Mouse (Mus musculus) MEL (cell line): ENCODE measurements at regions not wholly inside any gene's neighbourhood (a gene's known extent, or its start where the extent isn't known, plus 50 kb on each side); places are given as distances from the start of the nearest gene placed in this dataset.

Experiments used
- DNase-seq: peaks from one replicate; pipeline ENCODE4 v3.0.0; 2011; ENCODE audit warnings: low read depth, low spot score
- H3K27ac ChIP-seq: 2 replicates; pipeline ENCODE4 v1.5.1; 2012; ENCODE audit warnings: low read depth, mild to moderate bottlenecking, control low read depth, low read length, moderate library complexity; ENCODE audit not compliant: control insufficient read depth
- H3K27me3 ChIP-seq, 2 experiments: fragments of 150-350 bp in 1 of 2; sonication (generic) in 1 of 2; 2 replicates each; pipeline ENCODE4 v1.6.1; 2012; ENCODE audit warnings: low read length in 2 of 2, mild to moderate bottlenecking in 2 of 2, improper control_type of control experiment in 1 of 2, moderate library complexity in 1 of 2; ENCODE audit not compliant: insufficient read depth in 2 of 2, control insufficient read depth in 1 of 2
- H3K36me3 ChIP-seq, 2 experiments: 2 replicates each; pipeline ENCODE4 v1.6.1; 2012 to 2014; ENCODE audit warnings: low read length in 2 of 2, improper control_type of control experiment in 1 of 2, inconsistent platforms in 1 of 2, mild to moderate bottlenecking in 1 of 2; ENCODE audit not compliant: insufficient read depth in 2 of 2, control insufficient read depth in 1 of 2
- H3K4me1 ChIP-seq, 2 experiments: fragments of 150-350 bp in 1 of 2; sonication (generic) in 1 of 2; 2 replicates each; pipeline ENCODE4 v1.6.1; 2012; ENCODE audit warnings: low read length in 2 of 2, improper control_type of control experiment in 1 of 2, mild to moderate bottlenecking in 1 of 2; ENCODE audit not compliant: insufficient read depth in 2 of 2, control insufficient read depth in 1 of 2
- H3K4me3 ChIP-seq, 2 experiments: fragments of 150-350 bp in 1 of 2; sonication (generic) in 1 of 2; 2 replicates each; pipeline ENCODE4 v1.5.1; 2012; ENCODE audit warnings: low read depth in 2 of 2, low read length in 2 of 2, mild to moderate bottlenecking in 2 of 2, moderate library complexity in 2 of 2, control low read depth in 1 of 2, improper control_type of control experiment in 1 of 2; ENCODE audit not compliant: control insufficient read depth in 1 of 2, insufficient read depth in 1 of 2
- H3K79me2 ChIP-seq: 2 replicates; pipeline ENCODE4 v1.6.1; 2012; ENCODE audit warnings: mild to moderate bottlenecking, low read length, moderate library complexity; ENCODE audit not compliant: control insufficient read depth, poor library complexity, insufficient read depth
- H3K9ac ChIP-seq: 2 replicates; pipeline ENCODE4 v1.6.1; 2012; ENCODE audit warnings: low read depth, mild to moderate bottlenecking, control low read depth, low read length, moderate library complexity; ENCODE audit not compliant: control insufficient read depth, poor library complexity, severe bottlenecking
- H3K9me3 ChIP-seq: fragments of 150-350 bp; sonication (generic); replicated peaks from 2 replicates; pipeline ENCODE4 v1.6.1; 2012; ENCODE audit warnings: mild to moderate bottlenecking, low read length, improper control_type of control experiment, moderate library complexity; ENCODE audit not compliant: insufficient read depth
- BHLHE40 ChIP-seq: IDR thresholded peaks from 2 replicates; pipeline ENCODE4 v1.6.1; 2012; ENCODE audit warnings: low read depth, mild to moderate bottlenecking, inconsistent platforms, low read length, improper control_type of control experiment, borderline replicate concordance
- CHD1 ChIP-seq: IDR thresholded peaks from 2 replicates; pipeline ENCODE4 v1.6.1; 2012; ENCODE audit warnings: low read depth, mild to moderate bottlenecking, inconsistent platforms, low read length, improper control_type of control experiment
- CHD2 ChIP-seq: IDR thresholded peaks from 2 replicates; pipeline ENCODE4 v1.6.1; 2011; ENCODE audit warnings: low read length, improper control_type of control experiment
- CTCF ChIP-seq, 3 experiments: IDR thresholded peaks in 2 of 3; conservative IDR thresholded peaks in 1 of 3; 2 replicates each; pipeline ENCODE4 v1.5.1; 2011 to 2012; ENCODE audit warnings: low read length in 3 of 3, low read depth in 2 of 3, mild to moderate bottlenecking in 2 of 3, improper control_type of control experiment in 1 of 3, inconsistent platforms in 1 of 3, mixed read lengths in 1 of 3, moderate library complexity in 1 of 3; ENCODE audit not compliant: control insufficient read depth in 1 of 3, insufficient read depth in 1 of 3, poor library complexity in 1 of 3, severe bottlenecking in 1 of 3
- ELF1 ChIP-seq: IDR thresholded peaks from 2 replicates; pipeline ENCODE4 v1.6.1; 2014; ENCODE audit warnings: low read depth, mild to moderate bottlenecking, inconsistent platforms, low read length, improper control_type of control experiment, moderate library complexity
- HCFC1 ChIP-seq: IDR thresholded peaks from 2 replicates; pipeline ENCODE4 v1.6.1; 2012; ENCODE audit warnings: low read depth, mild to moderate bottlenecking, inconsistent platforms, low read length, improper control_type of control experiment, moderate library complexity
- KAT2A ChIP-seq: conservative IDR thresholded peaks from 2 replicates; pipeline ENCODE4 v1.6.1; 2012; ENCODE audit warnings: low read depth, low read length, improper control_type of control experiment, inconsistent platforms
- MEF2A ChIP-seq: IDR thresholded peaks from 2 replicates; pipeline ENCODE4 v1.6.1; 2014; ENCODE audit warnings: low read depth, mild to moderate bottlenecking, inconsistent platforms, low read length, improper control_type of control experiment; ENCODE audit not compliant: poor library complexity, insufficient replicate concordance, severe bottlenecking; ENCODE audit errors: extremely low read depth
- MXI1 ChIP-seq: IDR thresholded peaks from 2 replicates; pipeline ENCODE4 v1.6.1; 2011; ENCODE audit warnings: mild to moderate bottlenecking, low read depth, low read length, improper control_type of control experiment
- MYC ChIP-seq: IDR thresholded peaks from 2 replicates; pipeline ENCODE4 v1.6.1; 2011; ENCODE audit warnings: low read depth, mild to moderate bottlenecking, low read length, improper control_type of control experiment, moderate library complexity
- NELFE ChIP-seq: IDR thresholded peaks from 2 replicates; pipeline ENCODE4 v1.6.1; 2011; ENCODE audit warnings: low read depth, low read length, improper control_type of control experiment
- POLR2A ChIP-seq, 2 experiments: IDR thresholded peaks; 2 replicates each; pipeline ENCODE4 v1.6.1; 2011 to 2012; ENCODE audit warnings: low read length in 2 of 2, mild to moderate bottlenecking in 2 of 2, control low read depth in 1 of 2, improper control_type of control experiment in 1 of 2, low read depth in 1 of 2, moderate library complexity in 1 of 2; ENCODE audit not compliant: control insufficient read depth in 1 of 2, insufficient read depth in 1 of 2, poor library complexity in 1 of 2
- SIN3A ChIP-seq: IDR thresholded peaks from 2 replicates; pipeline ENCODE4 v1.6.1; 2012; ENCODE audit warnings: low read length, improper control_type of control experiment, inconsistent platforms
- TBP ChIP-seq: IDR thresholded peaks from 2 replicates; pipeline ENCODE4 v1.8.0; 2011; ENCODE audit warnings: low read depth, low read length, improper control_type of control experiment
- TCF12 ChIP-seq: IDR thresholded peaks from 2 replicates; pipeline ENCODE4 v1.6.1; 2014; ENCODE audit warnings: low read depth, mild to moderate bottlenecking, inconsistent platforms, low read length, improper control_type of control experiment, moderate library complexity
- UBTF ChIP-seq: IDR thresholded peaks from 2 replicates; pipeline ENCODE4 v1.6.1; 2012; ENCODE audit warnings: low read depth, mild to moderate bottlenecking, inconsistent platforms, low read length, improper control_type of control experiment, moderate library complexity, borderline replicate concordance; ENCODE audit not compliant: insufficient read depth
- USF1 ChIP-seq: IDR thresholded peaks from 2 replicates; pipeline ENCODE4 v1.6.1; 2014; ENCODE audit warnings: low read depth, mild to moderate bottlenecking, inconsistent platforms, low read length, improper control_type of control experiment, moderate library complexity
- USF2 ChIP-seq, 2 experiments: IDR thresholded peaks; 2 replicates each; pipeline ENCODE4 v1.6.1; 2011 to 2012; ENCODE audit warnings: improper control_type of control experiment in 2 of 2, low read length in 2 of 2, borderline replicate concordance in 1 of 2, inconsistent platforms in 1 of 2, low read depth in 1 of 2, mild to moderate bottlenecking in 1 of 2; ENCODE audit not compliant: insufficient read depth in 1 of 2
- ZC3H11A ChIP-seq: IDR thresholded peaks from 2 replicates; pipeline ENCODE4 v1.6.1; 2012; ENCODE audit warnings: low read depth, mild to moderate bottlenecking, inconsistent platforms, low read length, improper control_type of control experiment
- ZKSCAN1 ChIP-seq: IDR thresholded peaks from 2 replicates; pipeline ENCODE4 v1.6.1; 2012; ENCODE audit warnings: low read depth, mild to moderate bottlenecking, inconsistent platforms, low read length, improper control_type of control experiment, moderate library complexity
- ZNF384 ChIP-seq: IDR thresholded peaks from 2 replicates; pipeline ENCODE4 v1.6.1; 2012; ENCODE audit warnings: low read depth, mild to moderate bottlenecking, inconsistent platforms, low read length, improper control_type of control experiment

- no peak overlapping the region for H3K9ac ChIP-seq
- DNase-seq: no peak
- no peaks in the 10 kb centered on the region for H3K9me3 ChIP-seq
- H3K27me3 ChIP-seq: no peaks in the 10 kb centered on the region
- no peak overlapping the region for H3K4me3 ChIP-seq
- H3K27ac ChIP-seq: no peak overlapping the region
- H3K4me1 ChIP-seq: no peaks in the 10 kb centered on the region
- no peaks in the 10 kb centered on the region for H3K36me3 ChIP-seq
- no peak for TF ChIP-seq MXI1
- H3K79me2 ChIP-seq: no peaks in the 10 kb centered on the region
Measured at GRCm38 (mm10) chr3:35142683-35143082, 492.5 kb downstream of the Sox2 start.

- H3K4me1 ChIP-seq: no peaks in the 10 kb centered on the region
- H3K4me3 ChIP-seq: no peak overlapping the region
- DNase-seq: no peak
- H3K79me2 ChIP-seq: no peaks in the 10 kb centered on the region
- no peaks in the 10 kb centered on the region for H3K36me3 ChIP-seq
- no peaks in the 10 kb centered on the region for H3K9me3 ChIP-seq
- no peaks in the 10 kb centered on the region; a peak in 1 of 4 replicates for H3K27me3 ChIP-seq
- no peak overlapping the region for H3K27ac ChIP-seq
- no peak for TF ChIP-seq MEF2A
- TF ChIP-seq ZKSCAN1: no peak
- TF ChIP-seq CTCF (IDR thresholded peaks at IDR 0.05 in 2 of 3, conservative IDR thresholded peaks at IDR 0.05 in 1 of 3; ENCODE audit: control insufficient read depth in 1 of 3, insufficient read depth in 1 of 3, low read depth in 2 of 3, low read length in 3 of 3, poor library complexity in 1 of 3, severe bottlenecking in 1 of 3): no peak
- TF ChIP-seq USF1: no peak
- TF ChIP-seq UBTF: no peak
- no peak for TF ChIP-seq KAT2A
- no peak for TF ChIP-seq TBP
- TF ChIP-seq CHD2: no peak
- TF ChIP-seq POLR2A (IDR thresholded peaks at IDR 0.05; ENCODE audit: control insufficient read depth in 1 of 2, insufficient read depth in 1 of 2, low read depth in 1 of 2, low read length in 2 of 2, poor library complexity in 1 of 2): no peak
- TF ChIP-seq ZC3H11A: no peak
- no peak for TF ChIP-seq HCFC1
- no peak for TF ChIP-seq USF2 (IDR thresholded peaks at IDR 0.05; ENCODE audit: borderline replicate concordance in 1 of 2, insufficient read depth in 1 of 2, low read depth in 1 of 2, low read length in 2 of 2)
- no peak for TF ChIP-seq ELF1
- no peak for TF ChIP-seq ZNF384
- no peak for TF ChIP-seq CHD1
- TF ChIP-seq SIN3A: no peak
- TF ChIP-seq NELFE: no peak
- no peak for TF ChIP-seq BHLHE40
- TF ChIP-seq TCF12: no peak
- TF ChIP-seq MYC: no peak
- no peak overlapping the region for H3K9ac ChIP-seq
Measured at GRCm38 (mm10) chr3:35145569-35145968, 495.4 kb downstream of the Sox2 start.
